ENCODE assay signal across 30 mouse cellular contexts in genomic region chr1:82837579-82837978, GRCm38 (mm10). TPM values are rescaled to one million over a fixed set of nuclear protein-coding genes. Genes with fewer than 3 reads are reported as not detected.
DNase-seq lines count a peak whose midpoint lies in the region; ATAC-seq and TF ChIP-seq lines count a peak whose summit lies in the region.
"Had no signal": no experiment of that assay in that cellular context is flagged by ENCODE, and none has a peak within 500 bp of the region (broad histone marks: within the 10 kb centered on the region; RNA-seq: fewer than 3 reads in every experiment).

No protein-coding gene starts in this region.

- no peak for TF ChIP-seq RAD21 in MEL (IDR thresholded peaks at IDR 0.05; ENCODE audit: low read depth, low read length)

- no peak for TF ChIP-seq CTCF in heart, adult 2 months (IDR thresholded peaks at IDR 0.05)
- TF ChIP-seq CTCF in MEL (IDR thresholded peaks at IDR 0.05 in 2 of 3, conservative IDR thresholded peaks at IDR 0.05 in 1 of 3; ENCODE audit: control insufficient read depth in 1 of 3, insufficient read depth in 1 of 3, low read depth in 2 of 3, low read length in 3 of 3, poor library complexity in 1 of 3, severe bottlenecking in 1 of 3) = no peak

- peaks cover 3% of the 10 kb centered on the region for H3K4me1 ChIP-seq in heart, adult 2 months (ENCODE audit: control insufficient read depth, insufficient read depth, low read length)
- H3K4me1 ChIP-seq in MEL (ENCODE audit: control insufficient read depth in 1 of 2, insufficient read depth in 2 of 2, low read length in 2 of 2) = peaks cover 6 to 29% of the 10 kb centered on the region in 2 experiments
- peaks cover 90% of the 10 kb centered on the region for H3K4me1 ChIP-seq in liver, embryonic 12.5 days
- H3K4me1 ChIP-seq in liver, embryonic 15.5 days (replicated peaks) = peaks cover 89% of the 10 kb centered on the region
- H3K4me1 ChIP-seq in hindbrain, embryonic 13.5 days (replicated peaks) = peaks cover 28% of the 10 kb centered on the region

- H3K9me3 ChIP-seq in MEL (replicated peaks; ENCODE audit: insufficient read depth, low read length) = no peaks in the 10 kb centered on the region
- no peaks in the 10 kb centered on the region for H3K9me3 ChIP-seq in liver, embryonic 12.5 days (replicated peaks)
- no peaks in the 10 kb centered on the region for H3K9me3 ChIP-seq in liver, embryonic 15.5 days (replicated peaks)
- no peaks in the 10 kb centered on the region for H3K9me3 ChIP-seq in hindbrain, embryonic 13.5 days
- H3K9me3 ChIP-seq: embryonic facial prominence, embryonic 12.5 days; embryonic facial prominence, embryonic 15.5 days; forebrain, embryonic 10.5 days; forebrain, embryonic 13.5 days; heart, embryonic 10.5 days; heart, embryonic 13.5 days; hindbrain, embryonic 15.5 days; intestine, embryonic 15.5 days had no signal

- H3K27me3 ChIP-seq in heart, adult 2 months (ENCODE audit: control insufficient read depth, insufficient read depth, low read length) = no peaks in the 10 kb centered on the region
- H3K27me3 ChIP-seq in MEL (ENCODE audit: control insufficient read depth in 1 of 2, insufficient read depth in 2 of 2, low read length in 2 of 2) = no peaks in the 10 kb centered on the region
- no peaks in the 10 kb centered on the region for H3K27me3 ChIP-seq in liver, embryonic 12.5 days (replicated peaks)
- H3K27me3 ChIP-seq in liver, embryonic 15.5 days = no peaks in the 10 kb centered on the region
- no peaks in the 10 kb centered on the region for H3K27me3 ChIP-seq in hindbrain, embryonic 13.5 days
- H3K27me3 ChIP-seq: CH12.LX; embryonic facial prominence, embryonic 12.5 days; embryonic facial prominence, embryonic 15.5 days; forebrain, embryonic 13.5 days; heart, embryonic 13.5 days; hindbrain, embryonic 15.5 days; intestine, embryonic 15.5 days had no signal

- H3K9ac ChIP-seq in heart, adult 2 months (ENCODE audit: low read depth, low read length) = no peak overlapping the region
- H3K9ac ChIP-seq in MEL (ENCODE audit: control insufficient read depth, low read depth, low read length, poor library complexity, severe bottlenecking) = no peak overlapping the region
- H3K9ac ChIP-seq in liver, embryonic 12.5 days = peak overlapping the region; percentile 99
- peak overlapping the region; percentile 22 for H3K9ac ChIP-seq in liver, embryonic 15.5 days
- H3K9ac ChIP-seq in hindbrain, embryonic 13.5 days = no peak overlapping the region
- H3K9ac ChIP-seq: embryonic facial prominence, embryonic 12.5 days; embryonic facial prominence, embryonic 15.5 days; forebrain, embryonic 13.5 days; heart, embryonic 13.5 days; hindbrain, embryonic 15.5 days; intestine, embryonic 15.5 days had no signal

- intact Hi-C loops in heart, adult 2 months (cut with DNase I) = no loop called here

- peak overlapping the region; percentile 63 for H3K4me2 ChIP-seq in liver, embryonic 12.5 days
- H3K4me2 ChIP-seq in liver, embryonic 15.5 days = peak overlapping the region; percentile 71
- no peak overlapping the region for H3K4me2 ChIP-seq in hindbrain, embryonic 13.5 days
- H3K4me2 ChIP-seq: embryonic facial prominence, embryonic 12.5 days; embryonic facial prominence, embryonic 15.5 days; forebrain, embryonic 13.5 days; heart, embryonic 13.5 days; hindbrain, embryonic 15.5 days; intestine, embryonic 15.5 days had no signal

- H3K79me2 ChIP-seq in heart, adult 2 months (replicated peaks; ENCODE audit: control insufficient read depth, insufficient read depth, low read length) = peaks cover 8% of the 10 kb centered on the region
- peaks cover 29% of the 10 kb centered on the region for H3K79me2 ChIP-seq in MEL (ENCODE audit: control insufficient read depth, insufficient read depth, low read length, poor library complexity)

- H3K36me3 ChIP-seq in heart, adult 2 months (ENCODE audit: control insufficient read depth, insufficient read depth, low read length) = peaks cover 7% of the 10 kb centered on the region; the same call in 1 of the 2 replicates
- peaks cover 2 to 25% of the 10 kb centered on the region in 2 experiments; a peak in 3 of 4 replicates for H3K36me3 ChIP-seq in MEL (ENCODE audit: control insufficient read depth in 1 of 2, insufficient read depth in 2 of 2, low read length in 2 of 2)
- peaks cover 12% of the 10 kb centered on the region for H3K36me3 ChIP-seq in liver, embryonic 12.5 days
- H3K36me3 ChIP-seq in liver, embryonic 15.5 days (replicated peaks) = peaks cover 11% of the 10 kb centered on the region
- H3K36me3 ChIP-seq in hindbrain, embryonic 13.5 days = no peaks in the 10 kb centered on the region; the same call in 1 of the 2 replicates
- H3K36me3 ChIP-seq: embryonic facial prominence, embryonic 15.5 days; hindbrain, embryonic 15.5 days; intestine, embryonic 15.5 days had no signal

- TF ChIP-seq EP300 in heart, adult 2 months (IDR thresholded peaks at IDR 0.05; ENCODE audit: insufficient read depth, low read depth, low read length) = no peak
- TF ChIP-seq EP300 in MEL (IDR thresholded peaks at IDR 0.05; ENCODE audit: low read depth in 1 of 2, low read length in 2 of 2) = no peak

- H3K4me3 ChIP-seq in heart, adult 2 months = no peak overlapping the region
- H3K4me3 ChIP-seq in MEL (ENCODE audit: control insufficient read depth in 1 of 2, insufficient read depth in 1 of 2, low read depth in 2 of 2, low read length in 2 of 2) = no peak overlapping the region
- H3K4me3 ChIP-seq in liver, embryonic 12.5 days = no peak overlapping the region
- H3K4me3 ChIP-seq in liver, embryonic 15.5 days (replicated peaks) = no peak overlapping the region
- no peak overlapping the region for H3K4me3 ChIP-seq in hindbrain, embryonic 13.5 days
- H3K4me3 ChIP-seq: embryonic facial prominence, embryonic 12.5 days; embryonic facial prominence, embryonic 15.5 days; forebrain, embryonic 10.5 days; forebrain, embryonic 13.5 days; gastrocnemius, adult 2 months; heart, embryonic 10.5 days; heart, embryonic 13.5 days; hindbrain, embryonic 15.5 days; intestine, embryonic 15.5 days had no signal

- TF ChIP-seq POLR2A in heart, adult 2 months (IDR thresholded peaks at IDR 0.05; ENCODE audit: insufficient read depth, low read depth, low read length) = no peak
- no peak for TF ChIP-seq POLR2A in MEL (IDR thresholded peaks at IDR 0.05; ENCODE audit: control insufficient read depth in 1 of 2, insufficient read depth in 1 of 2, low read depth in 1 of 2, low read length in 2 of 2, poor library complexity in 1 of 2)

- no peak overlapping the region for H3K27ac ChIP-seq in heart, adult 2 months
- no peak overlapping the region for H3K27ac ChIP-seq in MEL (ENCODE audit: control insufficient read depth, low read depth, low read length)
- peak overlapping the region; percentile 94 for H3K27ac ChIP-seq in liver, embryonic 12.5 days
- H3K27ac ChIP-seq in liver, embryonic 15.5 days (replicated peaks) = peak overlapping the region; percentile 100
- H3K27ac ChIP-seq in hindbrain, embryonic 13.5 days = no peak overlapping the region
- H3K27ac ChIP-seq: embryonic facial prominence, embryonic 12.5 days; embryonic facial prominence, embryonic 15.5 days; forebrain, embryonic 10.5 days; forebrain, embryonic 13.5 days; gastrocnemius, adult 2 months; heart, embryonic 10.5 days; heart, embryonic 13.5 days; hindbrain, embryonic 15.5 days; intestine, embryonic 15.5 days had no signal

- peak; percentile 52 for DNase-seq in heart, adult 11 months
- DNase-seq in heart, adult 2 months = no peak
- DNase-seq in MEL (ENCODE audit: low read depth, low spot score) = no peak
- DNase-seq in kidney, postnatal 25 days = no peak
- DNase-seq: adrenal gland, adult 2 months; adrenal gland, postnatal 14 days; B cell, adult 2 months; cerebellum, adult 11-12 months; cerebellum, adult 8-10 months; cerebellum, postnatal 10 days; cerebellum, postnatal 36 days; gastrocnemius, adult 2 months; gastrocnemius, postnatal 14 days; heart, adult 18-20 months; heart, postnatal 14 days; heart, postnatal 4 days had no signal

- 69% methylated on average over 6 of the region's 6 CpGs for WGBS in heart, adult 2 months
- WGBS in liver, embryonic 12.5 days (ENCODE audit: insufficient replicate concordance) = 60% methylated on average over 6 of the region's 6 CpGs
- 57% methylated on average over 6 of the region's 6 CpGs for WGBS in liver, embryonic 15.5 days (ENCODE audit: insufficient replicate concordance)
- 76% methylated on average over 6 of the region's 6 CpGs for WGBS in hindbrain, embryonic 13.5 days

- no peak for ATAC-seq in liver, embryonic 12.5 days
- ATAC-seq in liver, embryonic 15.5 days (ENCODE audit: insufficient read depth) = no peak
- ATAC-seq in hindbrain, embryonic 13.5 days (ENCODE audit: low FRiP score) = no peak
- no peak for ATAC-seq in cerebellum, adult (ENCODE audit: insufficient number of reproducible peaks, low FRiP score, low TSS enrichment)
- ATAC-seq: forebrain, embryonic 13.5 days; forebrain, embryonic 16.5 days; intestine, embryonic 15.5 days had no signal

TF ChIP-seq in MEL, 35 proteins besides CTCF, POLR2A, EP300 and RAD21:
- no peak for TF ChIP-seq KAT2A (conservative IDR thresholded peaks at IDR 0.05; ENCODE audit: low read depth, low read length)
- peak; percentile 62 for TF ChIP-seq USF1 (IDR thresholded peaks at IDR 0.05; ENCODE audit: low read depth, low read length)
- no peak for TF ChIP-seq MYB (IDR thresholded peaks at IDR 0.05; ENCODE audit: low read depth, low read length)
- TF ChIP-seq TAL1 (IDR thresholded peaks at IDR 0.05; ENCODE audit: low read length) = no peak
- TF ChIP-seq MYC (IDR thresholded peaks at IDR 0.05; ENCODE audit: low read depth, low read length) = no peak
- no peak for TF ChIP-seq GATA1 (IDR thresholded peaks at IDR 0.05; ENCODE audit: low read depth, low read length)
- TF ChIP-seq MEF2A (IDR thresholded peaks at IDR 0.05; ENCODE audit: extremely low read depth, insufficient replicate concordance, low read depth, low read length, poor library complexity, severe bottlenecking) = no peak
TF ChIP-seq in MEL: peak in this region for 1.

RNA-seq across cellular contexts. Expression of gene Agfg1, which starts 1.7 kb away (rescaled TPM):
- 10 to 100 TPM; 27.9 to 29.8 TPM for total RNA-seq in heart, adult 2 months (2021)
- polyA plus RNA-seq in heart, adult 2 months (2012; rRNA removed) = 28.2 and 47.5 TPM in 2 replicates
- total RNA-seq in MEL (2012; rRNA removed) = 34.1 and 38.2 TPM in 2 replicates
- 10 to 100 TPM in 1 of 2 experiments, not detected in 1; 58.6 TPM for polyA plus RNA-seq in MEL (2012; ENCODE audit: insufficient read depth in 1 of 2, insufficient read length in 2 of 2, low read depth in 1 of 2, low replicate concordance in 2 of 2, missing spikeins in 1 of 2)
- polyA plus RNA-seq in liver, embryonic 12.5 days (2016; fragmentation: Nextera tagmentation; extraction: Ambion mirVana) = 76.7 and 78.3 TPM in 2 replicates
- 46.3 and 46.5 TPM in 2 replicates for polyA plus RNA-seq in liver, embryonic 15.5 days (2015; fragmentation: Nextera tagmentation; extraction: Ambion mirVana)
- 28.7 and 32.6 TPM in 2 replicates for polyA plus RNA-seq in hindbrain, embryonic 13.5 days (2015; fragmentation: Nextera tagmentation; extraction: Ambion mirVana)

Comparison
In these comparisons a context has a peak if more than half of its experiments do, and no peak if none do; other contexts are left out.
1. H3K27ac ChIP-seq: peak in liver, embryonic 12.5 days (single experiment) and liver, embryonic 15.5 days (single experiment); none in heart, adult 2 months (single experiment), MEL (single experiment) and hindbrain, embryonic 13.5 days (single experiment).
2. H3K9ac ChIP-seq: peak in liver, embryonic 12.5 days (single experiment) and liver, embryonic 15.5 days (single experiment); none in heart, adult 2 months (single experiment), MEL (single experiment) and hindbrain, embryonic 13.5 days (single experiment).